Mouse (Mus musculus): Measurements from ENCODE around the gene Mrc2.

Mrc2 gene

DNA sequence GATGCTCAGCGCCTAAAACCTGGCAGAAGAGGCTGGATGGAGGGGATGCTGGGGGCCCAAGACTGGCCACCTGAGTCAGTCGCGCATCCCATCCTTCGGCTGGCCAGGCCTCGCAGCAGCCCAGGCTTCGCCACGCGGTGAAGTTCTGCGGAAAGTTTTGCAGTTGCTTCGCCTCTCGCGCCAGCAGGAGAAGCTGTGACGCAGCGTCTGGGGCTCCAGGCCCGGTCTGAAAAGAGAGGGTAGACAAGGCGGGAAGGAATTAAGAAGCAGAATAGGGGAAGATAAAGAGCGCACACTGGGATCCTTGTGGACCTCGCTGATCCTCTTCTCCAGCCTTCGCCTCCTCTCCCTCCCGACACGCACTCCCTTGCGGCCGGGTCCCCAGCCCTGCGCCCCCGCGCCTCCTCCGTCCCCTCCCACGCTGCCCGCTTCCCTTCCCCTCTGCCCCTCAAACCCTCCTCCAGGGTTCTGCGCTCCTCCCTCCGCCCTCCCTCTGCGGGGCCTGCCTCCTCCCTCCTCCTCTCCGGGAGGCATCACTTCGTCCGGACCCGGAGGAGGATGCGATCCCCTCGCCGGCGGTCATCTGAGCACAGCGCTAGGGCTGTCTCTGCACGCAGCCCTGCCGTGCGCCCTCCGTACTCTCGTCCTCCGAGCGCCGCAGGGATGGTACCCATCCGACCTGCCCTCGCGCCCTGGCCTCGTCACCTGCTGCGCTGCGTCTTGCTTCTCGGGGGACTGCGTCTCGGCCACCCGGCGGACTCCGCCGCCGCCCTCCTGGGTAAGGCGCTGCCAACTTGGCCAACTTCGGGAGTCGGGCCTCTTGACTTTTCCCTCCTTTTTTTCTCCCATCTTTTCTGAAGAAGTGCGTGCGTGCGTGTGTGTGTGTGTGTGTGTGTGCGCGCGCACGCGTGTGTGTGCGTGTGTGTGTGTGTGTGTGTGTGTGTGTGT is at the start of gene Mrc2:
Mrc2 (plus strand) TSS at position 520 of the 948 bp plus-strand sequence.
- peak; percentile 60 for DNase-seq (ENCODE audit: low read depth)

DNA sequence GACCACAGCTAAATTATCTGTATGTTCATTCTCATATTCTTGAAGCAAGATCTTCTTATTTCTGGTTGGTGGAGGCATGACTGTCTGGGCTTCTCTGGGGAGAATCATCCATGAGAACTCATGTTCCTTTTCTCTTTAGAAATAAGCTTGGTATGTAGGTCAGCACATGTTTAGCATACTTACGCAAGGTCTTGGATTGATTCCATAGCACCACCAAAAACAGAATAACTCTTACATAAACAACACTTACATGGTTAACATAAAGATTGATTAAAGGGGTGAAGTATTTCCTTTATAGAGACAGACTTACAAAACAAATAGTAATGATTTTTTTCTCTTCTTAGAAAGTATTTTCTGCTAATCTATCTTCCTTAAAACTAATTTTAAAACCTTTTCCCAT is 46.1 kb upstream of the Mrc2 start:
- DNase-seq (ENCODE audit: low read depth), result no peak

DNA sequence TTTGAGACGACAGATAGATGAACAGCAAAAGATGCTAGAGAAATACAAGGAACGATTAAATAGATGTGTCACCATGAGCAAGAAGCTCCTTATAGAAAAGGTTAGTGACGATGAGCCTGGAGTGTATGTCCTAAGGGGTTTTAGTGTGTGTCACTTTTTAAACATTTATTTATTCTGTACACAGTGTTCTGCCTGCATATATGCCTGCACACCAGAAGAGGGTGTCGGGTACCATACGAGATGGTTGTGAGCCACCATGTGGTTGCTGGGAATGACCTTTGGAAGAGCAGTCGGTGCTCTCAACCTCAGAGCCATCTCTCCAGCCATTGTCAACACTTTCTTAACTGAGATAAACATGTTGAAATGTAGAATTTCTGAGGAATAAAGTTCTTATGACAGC is 45.7 kb upstream of the Mrc2 start:
- no peak for DNase-seq (ENCODE audit: low read depth)

DNA sequence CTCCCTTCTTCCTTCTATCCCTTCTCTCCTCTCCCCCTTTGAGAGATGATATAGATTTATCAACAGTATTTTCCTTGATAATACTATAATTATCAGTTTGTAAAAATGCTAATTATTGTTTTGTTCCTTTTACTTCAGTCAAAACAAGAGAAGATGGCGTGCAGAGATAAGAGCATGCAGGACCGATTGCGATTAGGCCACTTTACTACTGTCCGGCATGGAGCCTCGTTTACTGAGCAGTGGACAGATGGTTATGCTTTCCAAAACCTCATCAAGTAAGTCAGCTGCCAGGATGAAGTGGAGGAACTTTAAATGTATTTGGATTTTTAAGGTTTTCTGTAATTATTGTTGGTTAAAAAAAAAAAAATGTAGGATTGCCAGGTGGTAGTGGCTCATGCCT is 45.1 kb upstream of the Mrc2 start:
- DNase-seq (ENCODE audit: low read depth), result no peak

DNA sequence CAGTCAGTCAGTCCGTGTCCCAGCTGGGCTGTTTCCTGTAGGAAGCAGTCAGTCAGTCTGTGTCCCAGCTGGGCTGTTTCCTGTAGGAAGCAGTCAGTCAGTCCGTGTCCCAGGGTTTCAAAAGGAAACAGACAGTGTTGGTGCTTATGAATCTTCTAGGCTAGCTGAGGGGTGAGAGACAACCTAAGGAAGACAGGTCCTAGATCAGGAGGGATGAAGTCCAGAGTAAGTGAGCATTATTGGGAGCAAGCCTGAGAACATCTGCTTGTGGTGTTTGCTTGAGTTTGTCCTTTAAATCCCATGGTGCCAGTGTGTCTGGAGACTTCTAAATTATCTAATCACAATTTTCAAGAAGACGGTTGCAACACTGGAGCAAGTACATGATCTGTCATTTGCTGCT is 32.7 kb upstream of the Mrc2 start:
- no peak for DNase-seq (ENCODE audit: low read depth)

DNA sequence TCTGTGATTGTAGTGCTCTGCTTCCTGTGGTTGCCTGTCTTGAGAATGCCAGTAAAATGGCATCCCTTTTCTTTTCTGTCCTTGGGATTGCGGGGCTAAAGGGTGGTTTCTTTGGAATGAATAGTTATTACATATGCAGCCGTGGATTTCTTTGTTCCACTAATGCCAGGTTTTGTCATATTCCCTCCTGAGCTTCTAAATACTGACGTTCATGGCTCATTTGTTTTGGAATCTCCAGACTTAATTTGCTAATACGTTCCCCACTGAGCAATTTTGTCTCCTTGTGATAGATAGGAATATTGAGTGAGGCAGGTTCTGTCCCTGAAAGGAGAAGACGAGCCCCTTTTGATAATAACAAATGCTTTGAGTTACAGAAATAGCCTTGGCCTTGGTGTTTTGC is 31.3 kb upstream of the Mrc2 start:
- no peak for DNase-seq (ENCODE audit: low read depth)

DNA sequence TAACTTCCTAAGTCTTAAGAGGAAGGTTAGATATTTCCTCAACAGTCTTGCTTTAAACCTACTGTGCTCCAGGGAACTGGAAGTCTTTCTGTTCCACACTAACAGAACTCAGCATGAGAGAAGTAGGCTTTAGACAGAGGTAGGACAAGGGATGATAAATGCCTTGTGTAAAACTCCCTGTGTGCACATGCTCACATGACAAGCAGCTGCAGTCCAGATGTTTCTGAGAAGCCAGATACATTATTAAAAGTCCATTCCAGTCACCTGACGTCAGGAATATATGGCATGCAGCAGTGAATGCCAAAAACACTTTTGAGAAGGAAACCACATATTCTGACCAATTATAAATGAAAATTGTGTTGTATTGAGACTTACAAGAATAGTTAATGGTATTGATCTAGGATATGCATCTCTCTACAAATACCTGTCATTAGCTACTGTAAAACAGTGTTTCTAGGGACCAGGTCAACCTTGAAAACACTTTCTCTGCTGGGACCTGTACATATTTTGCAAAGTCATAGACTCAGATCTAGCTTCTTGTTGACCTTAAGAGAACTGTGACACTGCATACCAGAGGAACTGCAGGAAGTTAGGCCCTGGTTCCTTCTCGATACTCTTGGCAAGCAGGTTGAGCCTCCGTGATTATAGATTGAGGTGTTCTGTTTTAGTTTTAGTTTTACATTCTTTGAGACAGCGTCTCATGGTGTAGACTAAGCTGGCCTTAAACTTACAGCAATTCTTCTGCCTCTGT is 30.7 kb upstream of the Mrc2 start:
- DNase-seq (ENCODE audit: low read depth), result no peak

DNA sequence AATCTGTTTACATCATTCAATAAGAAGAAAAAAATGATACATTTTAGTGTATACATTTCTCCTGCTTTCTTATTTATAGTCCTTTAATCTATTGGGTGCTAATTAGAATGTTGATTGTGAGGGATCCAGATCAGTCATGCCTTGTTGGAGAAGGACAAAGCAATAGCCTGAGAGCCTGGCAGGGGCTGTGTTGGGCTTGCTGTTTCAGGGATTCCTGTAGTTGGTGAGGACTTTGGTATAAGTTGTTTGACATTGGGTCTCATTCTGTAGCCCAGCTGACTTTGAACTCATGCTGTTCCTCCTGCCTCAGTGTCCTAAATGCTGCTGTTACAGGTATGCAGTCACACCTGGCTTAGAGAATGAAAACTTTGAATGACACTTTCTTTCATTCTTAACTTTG is 27.9 kb upstream of the Mrc2 start:
- DNase-seq (ENCODE audit: low read depth), result no peak

DNA sequence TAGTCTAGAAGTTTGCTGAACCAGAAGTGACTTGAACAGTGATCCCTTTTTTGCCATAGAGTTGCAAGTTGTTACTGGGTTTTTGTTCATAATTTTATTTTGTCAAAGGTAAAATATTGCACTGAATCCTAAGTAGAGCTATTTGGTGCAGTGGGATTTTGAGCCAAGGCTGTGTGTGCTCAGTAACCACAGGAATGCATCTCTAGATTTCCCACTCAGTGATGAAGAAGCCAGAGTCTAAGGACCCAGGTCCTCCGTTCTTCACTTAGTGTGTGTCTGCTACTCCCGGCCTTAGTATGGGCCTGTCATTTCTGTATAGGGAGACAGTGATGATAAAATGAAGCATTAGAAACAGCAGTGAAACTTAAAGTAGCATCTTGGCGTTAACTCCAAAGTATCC is 27.5 kb upstream of the Mrc2 start:
- DNase-seq (ENCODE audit: low read depth), result no peak

DNA sequence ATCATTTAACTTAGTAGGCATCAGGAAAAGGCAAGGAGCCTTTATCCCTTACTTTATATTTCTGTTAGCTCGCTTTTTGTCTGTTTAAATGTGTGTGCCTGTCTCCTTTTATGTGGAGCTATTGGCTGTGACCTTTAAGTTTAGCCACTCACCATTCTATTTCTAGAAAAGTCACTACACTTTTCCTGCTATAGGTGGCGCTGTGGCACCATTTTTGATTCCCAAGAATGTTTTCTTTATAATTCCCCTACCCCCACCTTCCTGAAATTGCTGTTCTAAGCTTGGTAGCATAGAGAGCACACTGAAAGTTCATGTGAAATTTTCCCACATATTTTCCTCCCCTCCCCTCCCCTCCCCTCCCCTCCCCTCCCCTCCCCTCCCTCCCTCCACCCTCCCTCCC is 22.3 kb upstream of the Mrc2 start:
- no peak for DNase-seq (ENCODE audit: low read depth)

DNA sequence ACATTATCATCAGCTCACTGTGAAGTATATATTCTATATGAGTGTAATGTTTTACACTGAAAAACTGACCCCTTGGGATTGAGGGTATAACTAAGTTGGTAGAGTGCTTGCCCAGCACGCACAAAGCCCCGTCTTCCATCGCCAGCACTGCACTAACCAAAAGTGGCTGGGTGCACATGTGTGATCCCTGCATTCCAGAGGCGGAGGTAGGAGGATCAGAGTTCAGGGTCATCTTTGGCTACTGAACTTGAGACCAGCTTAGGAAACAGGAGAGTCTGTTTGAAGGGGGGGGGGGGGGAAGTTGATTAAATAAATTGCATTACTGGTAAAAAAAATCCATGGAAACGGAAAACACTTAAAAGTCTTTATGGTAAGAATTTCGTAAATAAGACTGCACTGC is 12.0 kb upstream of the Mrc2 start:
- DNase-seq (ENCODE audit: low read depth), result no peak

DNA sequence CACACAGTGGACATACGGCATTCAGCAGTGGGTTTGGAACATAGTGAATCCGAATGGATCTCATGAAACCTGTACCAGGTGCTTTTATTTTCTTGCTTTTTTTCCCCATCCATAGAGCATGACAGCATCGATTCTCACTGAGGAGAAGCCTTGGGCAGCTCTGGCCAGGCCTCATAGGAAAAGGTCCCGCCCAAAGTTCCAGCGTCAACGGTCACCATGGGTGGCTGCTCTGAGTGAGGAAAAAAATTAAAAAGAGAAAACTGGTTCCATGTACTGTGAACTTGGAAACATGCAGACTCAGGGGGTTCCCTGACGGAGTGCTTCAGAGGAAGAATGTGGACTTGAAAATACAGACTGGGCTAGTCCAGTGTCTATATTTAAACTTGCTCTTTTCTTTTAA is 11.2 kb upstream of the Mrc2 start:
- DNase-seq (ENCODE audit: low read depth), result no peak

DNA sequence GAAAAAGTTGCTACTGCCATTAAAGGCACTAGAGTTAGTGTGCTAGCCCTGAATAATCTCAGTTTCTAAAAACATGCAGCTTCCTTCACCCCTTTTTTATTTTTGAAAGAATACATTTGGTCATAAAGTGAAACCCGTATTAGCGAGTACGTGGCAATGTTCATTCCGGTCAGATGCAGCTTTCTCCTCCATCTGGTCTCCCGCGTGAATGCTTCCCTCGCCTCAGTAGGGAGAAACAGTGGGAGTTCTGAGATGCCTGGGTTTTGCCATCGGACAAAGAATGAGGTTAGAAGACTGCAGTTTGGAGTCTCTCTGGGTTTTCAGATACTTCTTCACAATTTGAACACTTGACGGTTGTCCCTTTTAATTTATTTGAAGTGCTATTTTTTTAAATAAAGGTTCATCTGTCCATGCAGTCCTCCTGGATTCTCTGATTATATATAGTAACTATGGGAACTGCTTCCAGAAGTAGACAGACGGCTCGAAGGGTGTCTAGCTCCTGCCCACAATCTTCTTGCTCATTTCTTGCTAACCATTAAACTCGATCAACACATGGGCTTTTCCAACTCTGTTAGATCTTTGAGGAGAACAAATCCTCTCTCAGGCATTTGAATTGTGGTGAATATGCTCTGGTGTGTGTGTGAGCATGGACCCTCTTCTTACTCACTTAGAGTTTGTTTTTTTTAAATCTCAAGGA is 10.5 kb upstream of the Mrc2 start:
- no peak for DNase-seq (ENCODE audit: low read depth)

DNA sequence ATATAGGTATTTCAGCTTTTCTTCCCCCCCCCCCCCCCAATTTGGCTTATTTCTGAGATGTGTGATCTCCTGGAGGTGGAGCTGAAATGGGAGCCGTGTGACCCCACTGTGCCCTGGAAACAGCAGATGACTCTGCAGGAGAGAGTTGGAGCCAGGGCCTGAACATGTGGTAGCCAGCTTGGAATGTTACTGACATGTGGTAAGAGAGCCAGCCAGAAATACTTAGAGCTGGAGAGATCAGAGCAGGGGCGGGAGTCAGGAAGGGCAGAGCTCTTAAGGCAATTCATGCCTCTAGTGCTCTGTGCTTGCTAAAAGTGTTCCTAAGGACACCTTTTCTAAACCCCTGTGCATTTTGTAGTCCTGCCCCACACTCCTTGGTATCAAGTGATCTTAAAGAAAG is 10.0 kb upstream of the Mrc2 start:
- peak; percentile 85 for DNase-seq (ENCODE audit: low read depth)

DNA sequence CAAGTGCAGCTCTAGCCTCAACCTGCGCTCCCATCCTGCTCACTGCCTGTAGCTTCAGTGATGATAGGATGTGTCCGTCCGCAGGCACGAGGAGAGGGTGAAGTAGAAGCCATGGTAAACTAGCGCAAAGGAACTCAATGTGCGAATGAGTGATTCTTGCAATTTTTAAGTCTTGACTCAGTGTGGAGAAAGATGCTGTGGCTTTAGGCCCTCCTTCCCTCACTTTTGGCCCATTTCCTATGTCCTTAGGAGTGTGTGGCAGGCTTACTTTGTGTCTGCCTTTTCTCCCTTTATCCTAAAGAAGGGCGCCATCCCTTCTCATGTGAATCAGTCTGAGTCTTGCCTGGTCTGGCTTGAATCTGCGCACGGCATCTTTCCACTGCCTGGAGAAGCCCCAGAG is 9.4 kb upstream of the Mrc2 start:
- no peak for DNase-seq (ENCODE audit: low read depth)

DNA sequence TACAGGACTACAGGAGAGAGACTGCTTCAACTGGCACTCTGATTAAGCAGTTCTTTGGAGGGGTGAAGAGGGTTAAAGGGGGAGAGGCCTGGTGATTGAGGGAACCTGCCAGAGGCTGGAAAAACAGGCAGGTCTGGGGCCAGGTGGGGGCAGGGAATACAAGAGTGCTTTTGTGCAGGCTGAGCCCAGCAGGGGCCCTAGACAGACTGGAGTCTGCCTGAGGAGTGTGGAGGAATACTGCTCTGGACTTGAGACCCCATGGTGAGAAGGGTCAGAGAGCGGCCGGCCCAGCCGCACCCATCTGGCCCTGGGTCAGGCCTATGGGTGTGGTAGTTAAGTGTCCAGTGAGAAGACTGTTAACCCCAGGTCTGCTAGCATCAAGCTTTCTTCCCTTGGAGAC is 6.7 kb upstream of the Mrc2 start:
- no peak for DNase-seq (ENCODE audit: low read depth)

DNA sequence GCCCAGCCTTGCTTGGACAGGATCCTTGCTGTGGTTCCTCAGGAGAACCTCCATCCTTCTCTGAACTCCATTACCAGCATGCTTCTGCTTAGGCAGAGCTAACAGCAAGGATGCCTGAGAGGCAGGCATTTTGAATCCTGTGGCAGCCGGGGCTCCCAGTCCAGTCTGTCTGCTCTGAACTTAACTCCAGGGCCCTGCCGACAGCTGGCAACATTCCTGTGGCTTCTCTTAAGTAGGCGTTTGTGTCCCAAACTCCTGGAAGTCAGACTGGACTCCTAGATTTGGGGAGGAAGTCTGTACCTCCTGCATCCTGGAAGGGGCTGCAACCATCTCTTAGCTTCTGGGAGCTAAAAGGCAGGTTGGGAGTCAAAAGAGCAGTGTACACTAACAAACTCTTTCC is 3.0 kb upstream of the Mrc2 start:
- no peak for DNase-seq (ENCODE audit: low read depth)

DNA sequence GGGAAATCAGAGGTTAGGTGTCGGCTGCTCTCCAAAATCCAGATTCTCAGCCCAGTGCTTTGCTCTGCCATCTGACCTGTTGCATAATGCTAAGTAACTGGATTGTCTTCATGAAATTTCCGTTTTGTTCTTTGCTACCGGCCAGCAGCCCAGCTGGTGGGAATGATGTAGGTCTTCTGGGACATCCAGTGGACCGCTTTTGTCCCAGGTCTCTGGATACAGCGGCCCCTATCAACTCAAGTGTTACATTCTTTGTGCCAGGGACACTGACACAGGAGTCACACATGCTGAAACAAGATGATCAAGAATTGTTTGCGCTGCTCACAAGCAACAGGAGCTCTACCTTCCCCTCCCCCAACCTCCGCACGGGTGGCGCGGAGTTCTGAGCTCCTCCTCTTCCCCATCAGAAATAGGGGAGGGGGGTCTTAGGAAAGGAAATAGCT is 741 bp upstream of the Mrc2 start:
- DNase-seq (ENCODE audit: low read depth), result peak; percentile 75

DNA sequence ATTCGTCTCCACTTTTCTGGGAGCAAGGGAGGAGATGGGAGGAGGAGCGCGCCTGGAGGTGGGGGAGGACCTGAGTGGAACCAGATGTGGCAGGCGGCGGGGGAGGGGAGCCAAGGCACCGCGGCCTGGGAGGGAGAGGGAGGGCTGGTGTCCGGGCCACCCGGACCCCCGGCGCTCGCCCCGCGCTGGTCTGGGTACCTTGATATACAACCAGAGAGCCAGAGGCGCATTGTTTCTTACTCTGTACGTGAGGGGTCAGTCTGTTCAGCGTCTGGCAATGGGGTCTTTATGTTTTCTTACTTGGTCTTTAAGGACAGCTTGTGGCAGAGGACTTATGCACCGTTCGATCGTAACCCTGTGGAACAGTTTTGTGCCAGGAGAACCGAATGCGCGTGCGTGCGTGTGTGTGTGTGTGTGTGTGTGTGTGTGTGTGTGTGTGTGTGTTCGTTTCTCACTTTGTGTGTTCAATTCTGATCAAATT is 698 bp downstream of the Mrc2 start:
- no peak for DNase-seq (ENCODE audit: low read depth)

DNA sequence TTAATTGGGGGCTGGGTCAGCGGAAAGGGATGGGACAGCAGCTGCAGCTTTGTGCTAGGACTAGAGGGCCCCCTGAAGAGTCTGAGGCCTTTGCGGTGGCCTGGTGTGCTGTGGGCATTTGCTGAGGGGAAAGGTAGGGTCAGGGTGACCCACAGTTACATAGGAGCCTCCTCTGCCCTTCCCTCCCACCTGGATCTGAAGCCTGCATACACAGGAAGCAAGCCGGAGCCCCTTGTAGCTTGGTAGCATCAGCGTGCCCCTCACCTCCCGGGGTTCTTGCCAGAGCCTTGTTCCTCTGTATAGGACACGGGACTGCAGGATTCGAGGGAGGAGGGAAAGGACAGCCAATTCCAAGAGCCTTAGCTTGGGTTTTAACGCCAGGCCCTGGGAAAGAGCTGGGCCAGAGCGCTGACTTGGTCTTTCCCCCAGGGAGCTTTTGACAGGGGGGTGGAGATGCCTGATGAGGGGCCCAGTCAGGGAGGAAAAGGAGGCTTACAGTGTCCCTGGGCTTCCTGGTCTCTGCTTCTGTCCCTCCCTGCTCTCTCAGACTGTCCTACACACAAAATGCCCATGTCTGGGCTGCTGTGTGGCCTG is 1.6 kb downstream of the Mrc2 start:
- no peak for DNase-seq (ENCODE audit: low read depth)

DNA sequence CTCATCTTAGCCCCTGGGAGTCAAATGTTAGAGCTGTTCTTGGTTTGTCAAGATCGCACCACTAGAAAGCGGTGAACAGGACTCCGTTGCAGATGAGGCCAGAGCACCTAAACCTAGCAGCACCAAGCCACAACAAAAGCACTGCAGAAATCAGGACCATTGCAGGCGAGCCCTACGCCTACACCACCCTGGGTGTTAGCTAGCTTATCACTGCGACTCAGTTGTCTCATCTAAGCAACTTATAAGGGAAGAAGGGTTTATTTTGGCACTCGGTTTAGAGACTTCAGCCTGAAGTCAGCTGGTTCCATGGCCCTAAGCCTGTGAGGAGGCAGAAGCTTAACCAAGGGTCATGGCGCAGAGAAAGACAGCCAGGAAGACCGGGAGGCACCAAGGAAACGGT is 3.6 kb downstream of the Mrc2 start:
- DNase-seq (ENCODE audit: low read depth), result no peak

DNA sequence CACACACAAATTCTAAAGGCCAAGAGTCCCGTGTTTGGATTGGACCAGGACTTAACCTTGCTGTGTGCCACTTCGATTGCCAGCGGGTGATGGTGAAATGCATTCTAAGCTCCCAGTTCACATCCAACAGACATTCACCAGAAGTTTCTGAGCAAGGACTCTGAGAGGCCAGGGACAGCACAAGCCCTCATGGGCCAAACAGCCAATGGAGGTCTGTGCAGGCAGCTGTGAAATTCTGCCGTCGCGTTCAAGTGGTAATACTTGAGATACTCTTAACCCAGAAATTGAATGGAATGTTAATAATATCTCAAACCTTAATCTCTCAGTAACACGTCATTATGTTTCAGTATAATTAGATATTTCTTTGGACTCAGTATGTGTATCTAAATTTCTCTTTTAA is 17.8 kb downstream of the Mrc2 start:
- no peak for DNase-seq (ENCODE audit: low read depth)

Measured in fibroblast of lung, adult 2 months (primary cell).